Mouse (Mus musculus): ENCODE measurements at regions not wholly inside any gene's neighbourhood (a gene's known extent, or its start where the extent isn't known, plus 50 kb on each side); places are given as distances from the start of the nearest gene placed in this dataset.

GRCm38 (mm10) chr16:12703818-12704590 is 405.5 kb upstream of the Ercc4 start:
- TF ChIP-seq CTCF (IDR thresholded peaks at IDR 0.05; ENCODE audit: borderline replicate concordance, insufficient read depth, low read length) (no peak), POLR2A (IDR thresholded peaks at IDR 0.05; ENCODE audit: low read depth, low read length) (no peak)
